Mouse (Mus musculus) erythroblast, embryonic 14.5 days (primary cell): Measurements from ENCODE around the gene Sh3rf3.

Experiments
- GATA1 ChIP-seq: IDR thresholded peaks from 2 replicates; pipeline ENCODE4 v1.6.1; 2012; ENCODE audit warnings: low read length, inconsistent platforms, mixed read lengths
- TAL1 ChIP-seq: IDR thresholded peaks from 3 replicates; pipeline ENCODE4 v1.6.1; 2012; ENCODE audit warnings: low read length, inconsistent platforms, mixed read lengths

DNA sequence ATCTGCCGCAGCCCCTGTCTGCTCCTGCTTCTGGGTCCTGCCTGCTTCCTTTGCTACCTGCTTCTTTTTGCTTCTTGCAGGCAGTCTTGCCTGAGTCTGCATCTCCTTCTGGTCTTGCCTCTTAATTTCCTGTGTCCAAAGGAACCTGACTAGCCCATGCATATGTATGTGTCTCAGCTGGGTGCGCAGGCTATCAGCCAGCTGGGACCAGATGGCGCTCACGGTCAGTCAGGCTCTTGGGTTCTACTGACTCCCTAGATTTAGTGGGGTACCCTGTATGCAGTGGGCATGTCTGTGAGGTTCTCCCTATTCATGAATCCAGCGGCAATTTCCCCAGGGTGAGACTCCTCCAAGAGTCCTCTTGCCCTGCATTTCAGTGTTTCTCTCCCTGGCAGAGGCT is 35.0 kb downstream of the Sh3rf3 start:
- TF ChIP-seq GATA1 = no peak
- TF ChIP-seq TAL1 = no peak
